Mouse (Mus musculus): ENCODE measurements around the gene Olfr1298. TPM values are rescaled to one million over a fixed set of nuclear protein-coding genes. Genes with fewer than 3 reads are reported as not detected.

The Olfr1298 gene
- polyA plus RNA-seq (2012; rRNA removed) = not detected in 2 replicates

- DNase-seq = no peak
- TF ChIP-seq CTCF (IDR thresholded peaks at IDR 0.05; ENCODE audit: insufficient read depth, low read length) (no peak), POLR2A (IDR thresholded peaks at IDR 0.05; ENCODE audit: borderline replicate concordance, extremely low read depth, low read depth, low read length) (no peak)
- 77% methylated on average over 1 of the region's 1 CpGs for WGBS
- Histone ChIP-seq H3K4me3 (replicated peaks; ENCODE audit: extremely low read depth, low read depth, low read length) (no peak within 1 kb of the TSS), H3K4me1 (ENCODE audit: control insufficient read depth, insufficient read depth, low read length) (no peaks in the 10 kb centered on the region)
Observed at GRCm38 (mm10) chr2:111649101-111649500, at the start of gene Olfr1298. Gene Olfr1298 (minus strand): TSS chr2:111649201.

- no peak within 1 kb of the TSS for H3K4me3 ChIP-seq (replicated peaks; ENCODE audit: extremely low read depth, low read depth, low read length)
- no peak for DNase-seq
- WGBS = 78% methylated on average over 4 of the region's 4 CpGs
- TF ChIP-seq CTCF (IDR thresholded peaks at IDR 0.05; ENCODE audit: insufficient read depth, low read length) (no peak), POLR2A (IDR thresholded peaks at IDR 0.05; ENCODE audit: borderline replicate concordance, extremely low read depth, low read depth, low read length) (no peak)
- no peaks in the 10 kb centered on the region for H3K4me1 ChIP-seq (ENCODE audit: control insufficient read depth, insufficient read depth, low read length)
Observed at GRCm38 (mm10) chr2:111661119-111661518, 12.1 kb upstream of the Olfr1298 start, which contains the start of gene Olfr1299. Gene Olfr1299 (plus strand): TSS chr2:111661419.

- H3K4me1 ChIP-seq (ENCODE audit: control insufficient read depth, insufficient read depth, low read length) = no peaks in the 10 kb centered on the region
- no peak within 1 kb of the TSS for H3K4me3 ChIP-seq (replicated peaks; ENCODE audit: extremely low read depth, low read depth, low read length)
- WGBS = 63% methylated on average over 1 of the region's 1 CpGs
- TF ChIP-seq POLR2A (IDR thresholded peaks at IDR 0.05; ENCODE audit: borderline replicate concordance, extremely low read depth, low read depth, low read length) = no peak
- no peak for TF ChIP-seq CTCF (IDR thresholded peaks at IDR 0.05; ENCODE audit: insufficient read depth, low read length)
- no peak for DNase-seq
Observed at GRCm38 (mm10) chr2:111626397-111626796, 22.6 kb downstream of the Olfr1298 start, which contains the start of gene Olfr1297. Gene Olfr1297 (minus strand): TSS chr2:111626497.

Other genes starting within 250 kb of the Olfr1298 start
- not detected in 2 replicates for gene Olfr1286, start 226.1 kb downstream of the Olfr1298 start, polyA plus RNA-seq (2012; rRNA removed)
- not detected in 2 replicates for gene Olfr1287, start 200.1 kb downstream of the Olfr1298 start, polyA plus RNA-seq (2012; rRNA removed)
- not detected in 2 replicates for gene Olfr1288, start 175.1 kb downstream of the Olfr1298 start, polyA plus RNA-seq (2012; rRNA removed)
- gene Olfr1289, start 168.4 kb downstream of the Olfr1298 start, polyA plus RNA-seq (2012; rRNA removed) = not detected in 2 replicates
- gene Olfr1290, start 155.4 kb downstream of the Olfr1298 start, polyA plus RNA-seq (2012; rRNA removed) = not detected in 2 replicates
- gene Olfr1291-ps1, start 152.0 kb downstream of the Olfr1298 start, polyA plus RNA-seq (2012; rRNA removed) = not detected in 2 replicates
- gene Olfr1293-ps, start 124.0 kb downstream of the Olfr1298 start, polyA plus RNA-seq (2012; rRNA removed) = not detected in 2 replicates
- gene Olfr1294, start 108.9 kb downstream of the Olfr1298 start, polyA plus RNA-seq (2012; rRNA removed) = not detected in 2 replicates
- gene Olfr1295, start 79.5 kb downstream of the Olfr1298 start, polyA plus RNA-seq (2012; rRNA removed) = not detected in 2 replicates
- not detected in 2 replicates for gene Olfr1297, start 22.7 kb downstream of the Olfr1298 start, polyA plus RNA-seq (2012; rRNA removed)
- gene Olfr1299, start 12.2 kb upstream of the Olfr1298 start, polyA plus RNA-seq (2012; rRNA removed) = not detected in 2 replicates
- not detected in 2 replicates for gene Olfr1301, start 101.8 kb upstream of the Olfr1298 start, polyA plus RNA-seq (2012; rRNA removed)
- not detected in 2 replicates for gene Olfr1302, start 128.2 kb upstream of the Olfr1298 start, polyA plus RNA-seq (2012; rRNA removed)
- gene Olfr1303, start 171.1 kb upstream of the Olfr1298 start, polyA plus RNA-seq (2012; rRNA removed) = not detected in 2 replicates
- not detected in 2 replicates for gene Olfr1305, start 227.9 kb upstream of the Olfr1298 start, polyA plus RNA-seq (2012; rRNA removed)